Mouse (Mus musculus): Measurements from ENCODE around the gene Creld2. TPM values are rescaled to one million over a fixed set of nuclear protein-coding genes. Genes with fewer than 3 reads are reported as not detected.

The Creld2 gene
- polyA plus RNA-seq, 1 experiment from 2014 or later: 59.6 TPM

DNA sequence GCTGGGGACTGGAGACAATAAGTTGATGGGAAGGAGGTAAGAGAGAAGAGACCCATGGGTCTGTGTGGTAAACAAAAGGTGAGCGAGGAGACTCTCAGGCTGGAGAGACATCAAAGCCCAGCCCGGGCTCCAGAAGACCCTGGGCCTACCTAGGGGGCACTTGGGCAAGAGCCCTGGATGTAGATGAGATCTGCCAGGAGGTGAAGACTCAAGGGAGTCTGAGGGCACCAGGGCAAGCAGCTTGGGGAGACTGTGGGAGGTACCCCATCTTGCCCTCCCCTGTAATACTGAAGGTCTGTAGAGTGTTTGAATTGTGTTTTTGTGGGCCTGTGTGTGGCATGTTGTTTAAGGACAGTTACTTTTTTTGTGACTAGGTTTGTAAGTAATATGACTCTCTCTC, 39.3 kb downstream of the Creld2 start:
- Histone ChIP-seq H3K27me3 (ENCODE audit: control insufficient read depth, insufficient read depth, low read length) (no peaks in the 10 kb centered on the region), H3K4me1 (ENCODE audit: control insufficient read depth, insufficient read depth, low read length) (peaks cover 16% of the 10 kb centered on the region; the same call in 1 of the 2 replicates), H3K9me3 (ENCODE audit: control insufficient read depth, low read depth, low read length) (no peaks in the 10 kb centered on the region), H3K9ac (replicated peaks; ENCODE audit: low read depth, low read length) (no peak overlapping the region), H3K4me2 (replicated peaks; ENCODE audit: low read depth, low read length) (no peak overlapping the region), H3K36me3 (ENCODE audit: control insufficient read depth, insufficient read depth, low read length) (no peaks in the 10 kb centered on the region), H3K4me3 (ENCODE audit: low read depth, low read length) (no peak overlapping the region), H3K27ac (ENCODE audit: low read length) (no peak overlapping the region)
- WGBS: 74% methylated on average over 2 of the region's 2 CpGs
- ATAC-seq (ENCODE audit: insufficient number of reproducible peaks, insufficient read depth, low FRiP score, low read depth): no peak

DNA sequence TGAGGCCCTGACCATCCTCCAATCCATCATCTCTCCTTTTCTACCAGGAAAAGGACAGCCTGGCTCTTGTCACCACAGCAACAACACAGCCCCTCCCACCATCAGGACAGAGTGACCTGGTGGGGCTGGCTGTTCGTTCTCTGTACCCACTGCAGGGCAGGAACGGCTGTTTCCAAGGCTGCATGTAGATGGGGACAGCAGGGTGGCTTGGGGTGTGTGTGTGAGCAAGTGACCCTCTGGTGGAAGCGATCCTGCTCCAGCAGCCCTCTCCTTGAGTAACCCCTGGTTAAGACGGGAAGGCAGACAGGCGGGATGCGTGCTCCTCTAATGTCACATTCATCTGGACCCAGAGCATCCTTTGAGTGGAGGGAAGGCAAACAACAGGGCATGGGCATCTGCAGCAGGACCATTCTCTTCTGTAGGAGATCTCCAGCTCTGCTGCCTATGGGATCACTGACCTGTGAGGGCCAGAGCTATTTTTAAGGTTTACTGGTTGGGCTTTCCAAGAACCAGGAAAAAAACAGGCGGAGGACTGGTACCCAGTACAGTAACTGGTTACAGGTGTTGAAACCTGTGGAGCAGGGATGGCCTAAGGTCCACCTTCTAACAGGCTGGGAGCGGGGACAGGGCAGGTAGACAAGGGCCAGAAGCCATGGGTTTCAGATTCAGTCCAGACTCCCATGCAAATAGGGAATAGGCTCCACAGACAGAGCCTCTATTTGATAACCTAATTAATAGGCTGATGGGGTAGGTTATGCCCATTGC, 39.9 kb downstream of the Creld2 start:
- ATAC-seq (ENCODE audit: insufficient number of reproducible peaks, insufficient read depth, low FRiP score, low read depth): no peak
- Histone ChIP-seq H3K4me3 (ENCODE audit: low read depth, low read length) (no peak overlapping the region), H3K9ac (replicated peaks; ENCODE audit: low read depth, low read length) (no peak overlapping the region), H3K9me3 (ENCODE audit: control insufficient read depth, low read depth, low read length) (no peaks in the 10 kb centered on the region), H3K36me3 (ENCODE audit: control insufficient read depth, insufficient read depth, low read length) (peaks cover 1% of the 10 kb centered on the region), H3K27ac (ENCODE audit: low read length) (no peak overlapping the region), H3K4me2 (replicated peaks; ENCODE audit: low read depth, low read length) (no peak overlapping the region), H3K4me1 (ENCODE audit: control insufficient read depth, insufficient read depth, low read length) (peaks cover 17% of the 10 kb centered on the region), H3K27me3 (ENCODE audit: control insufficient read depth, insufficient read depth, low read length) (no peaks in the 10 kb centered on the region)
- WGBS: 67% methylated on average over 8 of the region's 8 CpGs

DNA sequence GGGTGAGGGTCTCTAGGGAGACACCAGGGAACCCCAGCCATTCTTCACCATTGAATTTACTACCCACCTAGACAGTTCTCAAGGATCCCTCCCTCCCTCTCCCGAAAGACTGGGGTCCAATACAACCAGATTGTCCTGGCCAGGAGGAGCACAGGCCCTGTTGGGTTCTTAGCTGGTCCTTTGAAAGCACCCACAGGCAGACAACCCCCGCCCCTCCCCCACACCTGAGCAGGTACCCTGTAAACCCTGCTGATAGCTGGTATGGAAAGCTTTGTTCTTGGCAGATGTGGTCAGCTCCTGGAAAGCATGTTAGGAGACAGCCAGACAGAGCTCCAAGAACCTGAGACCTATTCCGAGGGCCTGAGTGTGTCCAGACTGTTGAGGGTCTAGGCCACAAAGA, 41.3 kb downstream of the Creld2 start:
- H3K36me3 ChIP-seq (ENCODE audit: control insufficient read depth, insufficient read depth, low read length): peaks cover 15% of the 10 kb centered on the region
- no peaks in the 10 kb centered on the region for H3K9me3 ChIP-seq (ENCODE audit: control insufficient read depth, low read depth, low read length)
- ATAC-seq (ENCODE audit: insufficient number of reproducible peaks, insufficient read depth, low FRiP score, low read depth): no peak
- H3K27ac ChIP-seq (ENCODE audit: low read length): no peak overlapping the region
- 84% methylated on average over 3 of the region's 3 CpGs for WGBS
- H3K27me3 ChIP-seq (ENCODE audit: control insufficient read depth, insufficient read depth, low read length): no peaks in the 10 kb centered on the region
- no peak overlapping the region for H3K4me3 ChIP-seq (ENCODE audit: low read depth, low read length)
- no peak overlapping the region for H3K4me2 ChIP-seq (replicated peaks; ENCODE audit: low read depth, low read length)
- H3K9ac ChIP-seq (replicated peaks; ENCODE audit: low read depth, low read length): no peak overlapping the region
- H3K4me1 ChIP-seq (ENCODE audit: control insufficient read depth, insufficient read depth, low read length): peaks cover 14% of the 10 kb centered on the region

DNA sequence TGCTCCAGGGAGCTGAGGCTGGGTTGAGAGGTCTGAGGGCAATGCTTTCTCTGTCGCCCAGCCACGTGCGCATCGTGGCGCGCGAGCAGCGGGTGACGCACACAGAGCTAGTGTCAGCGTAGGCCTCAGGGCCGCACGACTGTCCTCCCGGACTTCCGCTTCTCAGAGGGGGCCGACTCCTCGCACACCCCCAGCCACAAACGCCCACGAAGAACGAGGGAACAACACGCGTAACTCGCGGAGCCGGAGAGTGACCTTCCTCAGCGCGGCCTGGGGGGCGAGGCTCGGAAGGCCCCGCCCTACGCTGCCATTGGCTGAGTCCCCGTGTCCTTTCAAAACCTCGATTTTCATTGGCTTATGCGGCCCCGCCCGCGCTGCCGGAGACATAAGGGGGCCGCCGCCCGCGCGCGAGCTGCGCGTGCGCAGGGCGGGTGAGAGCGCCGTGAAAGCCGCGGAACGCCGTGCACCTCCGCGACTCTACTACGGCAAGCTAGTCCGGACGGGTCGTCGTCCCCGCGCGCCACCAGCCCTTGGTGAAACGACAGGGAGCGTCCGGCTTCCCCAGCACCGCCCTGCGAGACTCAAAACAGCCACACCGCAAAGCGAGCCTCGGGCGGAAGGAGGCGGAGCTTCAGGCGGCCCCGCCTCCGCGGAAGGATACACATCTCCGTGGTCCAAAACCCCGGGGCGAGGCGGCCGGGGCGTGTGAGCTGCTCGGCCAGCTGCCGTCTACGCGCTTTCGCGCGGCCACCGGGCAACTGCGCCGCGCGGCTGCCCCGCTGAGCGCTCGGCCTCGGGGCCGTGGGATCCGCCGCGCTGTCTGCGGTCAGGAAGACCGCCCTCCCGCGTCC, 42.6 kb downstream of the Creld2 start, which contains the start of gene Pim3:
Gene Pim3 (plus strand): TSS at position 415 of the 851 bp plus-strand sequence.
- ATAC-seq (ENCODE audit: insufficient number of reproducible peaks, insufficient read depth, low FRiP score, low read depth): peak; percentile 85
- H3K27me3 ChIP-seq (ENCODE audit: control insufficient read depth, insufficient read depth, low read length): no peaks in the 10 kb centered on the region
- peak within 1 kb of the TSS; percentile 93 for H3K4me2 ChIP-seq (replicated peaks; ENCODE audit: low read depth, low read length)
- H3K9me3 ChIP-seq (ENCODE audit: control insufficient read depth, low read depth, low read length): no peaks in the 10 kb centered on the region
- peak within 1 kb of the TSS; percentile 94 for H3K4me3 ChIP-seq (ENCODE audit: low read depth, low read length)
- peaks cover 23% of the 10 kb centered on the region for H3K4me1 ChIP-seq (ENCODE audit: control insufficient read depth, insufficient read depth, low read length)
- H3K36me3 ChIP-seq (ENCODE audit: control insufficient read depth, insufficient read depth, low read length): peaks cover 23% of the 10 kb centered on the region
- peak within 1 kb of the TSS; percentile 95 for H3K27ac ChIP-seq (ENCODE audit: low read length)
- H3K9ac ChIP-seq (replicated peaks; ENCODE audit: low read depth, low read length): peak within 1 kb of the TSS; percentile 87
- WGBS: under 1% methylated on average over 102 of the region's 107 CpGs

DNA sequence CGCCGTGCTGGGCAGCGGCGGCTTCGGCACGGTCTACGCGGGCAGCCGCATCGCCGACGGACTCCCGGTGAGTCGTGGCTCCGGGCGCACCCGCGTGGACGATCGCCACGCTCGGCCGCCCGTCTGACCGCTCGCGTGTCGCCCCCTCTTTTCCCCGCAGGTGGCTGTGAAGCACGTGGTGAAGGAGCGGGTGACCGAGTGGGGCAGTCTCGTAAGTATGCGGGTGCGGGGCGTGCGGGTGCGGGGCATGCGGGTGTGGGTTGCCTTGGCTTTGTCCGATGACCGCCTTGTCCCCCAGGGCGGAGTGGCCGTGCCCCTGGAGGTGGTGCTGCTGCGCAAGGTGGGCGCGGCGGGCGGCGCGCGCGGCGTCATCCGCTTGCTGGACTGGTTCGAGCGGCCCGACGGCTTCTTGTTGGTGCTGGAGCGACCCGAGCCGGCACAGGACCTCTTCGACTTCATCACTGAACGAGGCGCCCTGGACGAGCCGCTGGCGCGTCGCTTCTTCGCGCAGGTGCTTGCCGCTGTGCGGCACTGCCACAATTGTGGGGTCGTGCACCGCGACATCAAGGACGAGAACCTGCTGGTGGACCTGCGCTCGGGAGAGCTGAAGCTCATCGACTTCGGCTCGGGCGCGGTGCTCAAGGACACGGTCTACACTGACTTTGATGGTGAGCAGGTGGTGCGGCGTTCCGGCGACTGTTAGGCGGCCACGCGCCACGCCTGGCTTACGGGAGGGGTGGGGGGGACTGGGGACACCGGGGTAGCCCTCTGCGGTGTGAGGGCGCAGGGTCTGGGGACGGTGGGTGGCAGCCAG, 43.6 kb downstream of the Creld2 start:
- Histone ChIP-seq H3K9me3 (ENCODE audit: control insufficient read depth, low read depth, low read length) (no peaks in the 10 kb centered on the region), H3K4me3 (ENCODE audit: low read depth, low read length) (peak overlapping the region; percentile 94), H3K4me2 (replicated peaks; ENCODE audit: low read depth, low read length) (peak overlapping the region; percentile 93), H3K9ac (replicated peaks; ENCODE audit: low read depth, low read length) (peak overlapping the region; percentile 87), H3K4me1 (ENCODE audit: control insufficient read depth, insufficient read depth, low read length) (peaks cover 33% of the 10 kb centered on the region), H3K27ac (ENCODE audit: low read length) (peak overlapping the region; percentile 95), H3K27me3 (ENCODE audit: control insufficient read depth, insufficient read depth, low read length) (no peaks in the 10 kb centered on the region), H3K36me3 (ENCODE audit: control insufficient read depth, insufficient read depth, low read length) (peaks cover 26% of the 10 kb centered on the region)
- 0 out of 2 replicates have a peak, but pooled peaks have one; percentile 2 for ATAC-seq (ENCODE audit: insufficient number of reproducible peaks, insufficient read depth, low FRiP score, low read depth)
- under 1% methylated on average over 98 of the region's 98 CpGs for WGBS

DNA sequence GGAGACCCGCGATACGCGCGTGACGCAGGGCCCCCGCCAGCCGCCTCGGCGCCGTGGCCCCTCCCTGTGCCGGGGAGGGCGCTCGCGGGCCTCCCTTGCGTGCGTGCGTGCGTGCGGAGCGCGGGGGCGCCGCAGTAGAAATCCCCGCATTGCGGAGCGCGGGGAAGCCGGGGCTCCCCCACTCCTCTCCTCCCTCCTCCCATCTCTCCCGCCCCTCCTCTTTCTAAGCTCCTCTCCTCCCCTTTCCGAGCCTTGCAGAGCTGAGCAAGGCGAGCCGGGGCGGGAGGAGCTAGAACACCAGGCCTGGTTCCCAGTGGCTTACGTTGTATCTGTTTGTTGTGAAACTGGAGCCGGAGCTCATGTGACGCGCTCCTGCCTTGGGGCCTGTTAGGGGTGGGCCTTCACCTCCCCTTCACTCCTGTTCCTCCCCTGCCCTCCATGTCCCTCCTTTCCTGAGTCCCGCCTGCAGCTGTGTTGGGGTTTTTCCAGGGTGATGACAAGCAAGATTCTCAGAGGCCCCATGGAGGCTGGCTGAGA, 44.3 kb downstream of the Creld2 start:
- H3K9ac ChIP-seq (replicated peaks; ENCODE audit: low read depth, low read length): peak overlapping the region; percentile 87
- peaks cover 26% of the 10 kb centered on the region for H3K36me3 ChIP-seq (ENCODE audit: control insufficient read depth, insufficient read depth, low read length)
- ATAC-seq (ENCODE audit: insufficient number of reproducible peaks, insufficient read depth, low FRiP score, low read depth): peak; percentile 79
- no peaks in the 10 kb centered on the region for H3K27me3 ChIP-seq (ENCODE audit: control insufficient read depth, insufficient read depth, low read length)
- peak overlapping the region; percentile 94 for H3K4me3 ChIP-seq (ENCODE audit: low read depth, low read length)
- WGBS: under 1% methylated on average over 20 of the region's 39 CpGs
- H3K9me3 ChIP-seq (ENCODE audit: control insufficient read depth, low read depth, low read length): no peaks in the 10 kb centered on the region
- peaks cover 33% of the 10 kb centered on the region for H3K4me1 ChIP-seq (ENCODE audit: control insufficient read depth, insufficient read depth, low read length)
- peak overlapping the region; percentile 93 for H3K4me2 ChIP-seq (replicated peaks; ENCODE audit: low read depth, low read length)
- H3K27ac ChIP-seq (ENCODE audit: low read length): peak overlapping the region; percentile 95

DNA sequence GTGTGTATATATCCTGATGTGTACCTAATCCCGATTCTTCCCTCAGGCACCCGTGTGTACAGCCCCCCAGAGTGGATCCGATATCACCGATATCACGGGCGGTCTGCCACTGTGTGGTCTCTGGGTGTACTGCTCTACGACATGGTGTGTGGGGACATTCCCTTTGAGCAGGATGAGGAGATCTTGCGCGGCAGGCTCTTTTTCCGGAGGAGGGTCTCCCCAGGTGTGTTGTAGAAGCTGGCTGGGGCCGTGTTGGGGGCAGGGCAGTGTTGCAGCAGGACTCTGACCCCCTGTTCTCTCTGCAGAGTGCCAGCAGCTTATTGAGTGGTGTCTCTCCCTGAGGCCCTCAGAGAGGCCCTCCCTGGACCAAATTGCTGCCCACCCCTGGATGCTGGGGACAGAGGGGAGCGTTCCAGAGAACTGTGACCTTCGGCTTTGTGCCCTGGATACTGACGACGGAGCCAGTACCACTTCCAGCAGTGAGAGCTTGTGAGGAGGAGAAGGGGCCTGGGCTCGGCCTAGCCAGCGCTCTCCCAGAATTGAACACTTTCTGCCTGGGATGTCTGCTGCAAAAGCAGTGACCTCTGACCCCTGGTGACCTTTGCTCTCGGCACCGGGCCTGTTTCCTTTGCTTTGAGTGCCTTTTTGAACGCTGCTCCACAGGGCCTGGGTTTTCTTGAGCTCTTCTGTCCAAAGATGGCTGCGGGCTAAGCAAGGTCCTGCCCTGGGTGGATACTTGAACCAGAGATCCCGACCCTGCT, 45.0 kb downstream of the Creld2 start:
- peak; percentile 0; the same call in 1 of the 2 replicates for ATAC-seq (ENCODE audit: insufficient number of reproducible peaks, insufficient read depth, low FRiP score, low read depth)
- Histone ChIP-seq H3K4me2 (replicated peaks; ENCODE audit: low read depth, low read length) (peak overlapping the region; percentile 93), H3K4me3 (ENCODE audit: low read depth, low read length) (peak overlapping the region; percentile 94), H3K27ac (ENCODE audit: low read length) (peak overlapping the region; percentile 95; the same call in 1 of the 2 replicates), H3K36me3 (ENCODE audit: control insufficient read depth, insufficient read depth, low read length) (peaks cover 26% of the 10 kb centered on the region), H3K27me3 (ENCODE audit: control insufficient read depth, insufficient read depth, low read length) (no peaks in the 10 kb centered on the region), H3K9ac (replicated peaks; ENCODE audit: low read depth, low read length) (no peak overlapping the region), H3K9me3 (ENCODE audit: control insufficient read depth, low read depth, low read length) (no peaks in the 10 kb centered on the region), H3K4me1 (ENCODE audit: control insufficient read depth, insufficient read depth, low read length) (peaks cover 33% of the 10 kb centered on the region)
- WGBS: 29% methylated on average over 22 of the region's 22 CpGs

Data from stomach, embryonic 14.5 days (tissue).